8 mouse cellular contexts compared by ENCODE assay signal in the genomic region with DNA sequence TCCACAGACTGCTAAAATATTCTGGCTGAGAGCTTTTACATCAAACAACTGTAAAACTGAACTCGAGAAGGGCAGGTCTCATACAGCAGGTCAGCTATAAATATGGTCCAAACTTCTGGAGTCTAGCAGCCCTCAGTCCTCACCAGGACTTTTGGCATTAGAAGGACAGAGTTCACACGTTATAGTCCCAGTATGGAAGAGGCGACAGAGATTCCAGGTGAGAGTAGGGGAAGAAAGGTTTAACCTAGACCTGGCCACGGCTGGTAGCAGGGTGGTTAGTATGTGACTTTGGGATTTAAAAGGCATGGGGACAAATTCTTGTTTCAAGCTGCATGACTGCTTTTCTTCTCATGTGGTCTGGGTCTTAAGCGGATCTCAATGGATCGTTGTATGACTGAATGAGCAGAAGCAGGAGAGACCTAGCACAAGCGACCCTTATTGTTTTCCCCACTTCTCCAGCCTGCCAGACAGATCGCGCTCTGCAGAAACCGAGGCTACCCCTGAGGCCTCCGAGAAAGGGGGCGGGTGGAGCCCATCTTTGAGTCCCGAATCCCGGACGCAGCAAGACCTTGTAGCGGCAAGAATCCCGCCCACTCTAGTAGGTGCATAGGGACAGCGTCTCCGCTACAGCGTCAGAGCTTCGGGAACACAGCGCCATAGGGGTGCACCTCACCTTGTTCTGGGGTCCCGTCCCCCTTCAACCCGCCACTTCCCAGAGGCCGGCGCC. TPM values are rescaled to one million over a fixed set of nuclear protein-coding genes. Genes with fewer than 3 reads are reported as not detected.
A peak's percentile ranks its signal among the peaks of the same experiment; 100 is the strongest.
DNase-seq lines count a peak whose midpoint lies in the region; ATAC-seq lines count a peak whose summit lies in the region.

No protein-coding gene starts in this region.

- WGBS in kidney, embryonic 16.5 days: under 1% methylated on average over 26 of the region's 26 CpGs

- peak overlapping the region; percentile 75 for H3K9ac ChIP-seq in kidney, embryonic 16.5 days (replicated peaks; ENCODE audit: low read length)

- no peaks in the 10 kb centered on the region for H3K9me3 ChIP-seq in kidney, embryonic 16.5 days (ENCODE audit: low read length)

- peak overlapping the region; percentile 89 for H3K27ac ChIP-seq in kidney, embryonic 16.5 days (ENCODE audit: low read length)

- H3K4me2 ChIP-seq in kidney, embryonic 16.5 days (replicated peaks; ENCODE audit: low read depth, low read length): peak overlapping the region; percentile 72

- peak; percentile 72 for ATAC-seq in kidney, embryonic 16.5 days (ENCODE audit: low FRiP score, low TSS enrichment)
- ATAC-seq in granulocyte monocyte progenitor cell, adult 5-6 weeks (replicated peaks; ENCODE audit: poor library complexity, severe bottlenecking): peak; percentile 48
- 0 out of 2 replicates have a peak, but pooled peaks have one; percentile 3 for ATAC-seq in megakaryocyte-erythroid progenitor cell, adult 5-6 weeks (replicated peaks; ENCODE audit: low FRiP score, low TSS enrichment, poor library complexity, severe bottlenecking)

- DNase-seq in kidney, postnatal 4 days: no peak
- peak; percentile 34 for DNase-seq in WW6 (ENCODE audit: low read depth, low spot score)
- no peak for DNase-seq in thymus, postnatal 36 days
- DNase-seq in right cerebral cortex, adult 2 months (ENCODE audit: low spot score in 2 of 2): no peak
- no peak for DNase-seq in kidney, adult 9 months

- peaks cover 51% of the 10 kb centered on the region for H3K4me1 ChIP-seq in kidney, embryonic 16.5 days (ENCODE audit: insufficient read depth, low read length)

- peak overlapping the region; percentile 74 for H3K4me3 ChIP-seq in kidney, embryonic 16.5 days (ENCODE audit: low read length)

- peaks cover 5% of the 10 kb centered on the region; the same call in 1 of the 2 replicates for H3K36me3 ChIP-seq in kidney, embryonic 16.5 days (ENCODE audit: insufficient read depth, low read length)

- no peaks in the 10 kb centered on the region for H3K27me3 ChIP-seq in kidney, embryonic 16.5 days (ENCODE audit: insufficient read depth, low read length)

RNA-seq across cellular contexts. Expression of a gene that starts 0.4 kb away (rescaled TPM):
- 108 and 113 TPM in 2 replicates for polyA plus RNA-seq in kidney, embryonic 16.5 days (2015; fragmentation: Nextera tagmentation; extraction: Ambion mirVana)
- 25.4 and 34.6 TPM in 2 replicates for total RNA-seq in granulocyte monocyte progenitor cell, adult 5-6 weeks (2014; fragmentation: Nextera tagmentation)
- 14.8 and 16.3 TPM in 2 replicates for total RNA-seq in granulocyte monocyte progenitor cell, adult 5-6 weeks (2017)
- total RNA-seq in megakaryocyte-erythroid progenitor cell, adult 5-6 weeks (2014; fragmentation: Nextera tagmentation): 310 and 320 TPM in 2 replicates
- total RNA-seq in megakaryocyte-erythroid progenitor cell, adult 5-6 weeks (2017): 64.9 and 137 TPM in 2 replicates

RNA-seq across cellular contexts. Expression of a gene that starts 5.6 kb away (rescaled TPM):
- 97.0 and 102 TPM in 2 replicates for polyA plus RNA-seq in kidney, embryonic 16.5 days (2015; fragmentation: Nextera tagmentation; extraction: Ambion mirVana)
- 63.7 and 69.6 TPM in 2 replicates for total RNA-seq in granulocyte monocyte progenitor cell, adult 5-6 weeks (2014; fragmentation: Nextera tagmentation)
- 72.0 and 76.7 TPM in 2 replicates for total RNA-seq in granulocyte monocyte progenitor cell, adult 5-6 weeks (2017)
- 84.0 and 122 TPM in 2 replicates for total RNA-seq in megakaryocyte-erythroid progenitor cell, adult 5-6 weeks (2014; fragmentation: Nextera tagmentation)
- total RNA-seq in megakaryocyte-erythroid progenitor cell, adult 5-6 weeks (2017): 135 and 144 TPM in 2 replicates

RNA-seq across cellular contexts. Expression of a gene that starts 5.9 kb away (rescaled TPM):
- polyA plus RNA-seq in kidney, embryonic 16.5 days (2015; fragmentation: Nextera tagmentation; extraction: Ambion mirVana): 0.49 and 0.67 TPM in 2 replicates
- not detected in 2 replicates for total RNA-seq in granulocyte monocyte progenitor cell, adult 5-6 weeks (2014; fragmentation: Nextera tagmentation)
- 0.72 TPM in 1 of 2 replicates, not detected in the other for total RNA-seq in granulocyte monocyte progenitor cell, adult 5-6 weeks (2017)
- total RNA-seq in megakaryocyte-erythroid progenitor cell, adult 5-6 weeks (2014; fragmentation: Nextera tagmentation): not detected in 2 replicates
- total RNA-seq in megakaryocyte-erythroid progenitor cell, adult 5-6 weeks (2017): not detected in 2 replicates

RNA-seq across cellular contexts. Expression of a gene that starts 16.0 kb away (rescaled TPM):
- polyA plus RNA-seq in kidney, embryonic 16.5 days (2015; fragmentation: Nextera tagmentation; extraction: Ambion mirVana): 17.3 and 20.6 TPM in 2 replicates
- 0.23 and 4.2 TPM in 2 replicates for total RNA-seq in granulocyte monocyte progenitor cell, adult 5-6 weeks (2014; fragmentation: Nextera tagmentation)
- 0.43 TPM in 1 of 2 replicates, not detected in the other for total RNA-seq in granulocyte monocyte progenitor cell, adult 5-6 weeks (2017)
- total RNA-seq in megakaryocyte-erythroid progenitor cell, adult 5-6 weeks (2014; fragmentation: Nextera tagmentation): 2.0 and 4.8 TPM in 2 replicates
- total RNA-seq in megakaryocyte-erythroid progenitor cell, adult 5-6 weeks (2017): 2.8 and 3.9 TPM in 2 replicates

RNA-seq across cellular contexts. Expression of a gene that starts 39.4 kb away (rescaled TPM):
- 25.9 and 28.3 TPM in 2 replicates for polyA plus RNA-seq in kidney, embryonic 16.5 days (2015; fragmentation: Nextera tagmentation; extraction: Ambion mirVana)
- not detected in 2 replicates for total RNA-seq in granulocyte monocyte progenitor cell, adult 5-6 weeks (2014; fragmentation: Nextera tagmentation)
- total RNA-seq in granulocyte monocyte progenitor cell, adult 5-6 weeks (2017): 0.43 TPM in 1 of 2 replicates, not detected in the other
- total RNA-seq in megakaryocyte-erythroid progenitor cell, adult 5-6 weeks (2014; fragmentation: Nextera tagmentation): not detected in 2 replicates
- total RNA-seq in megakaryocyte-erythroid progenitor cell, adult 5-6 weeks (2017): 0.09 and 1.0 TPM in 2 replicates

Comparison
In these comparisons a context has a peak if more than half of its experiments do, and no peak if none do; other contexts are left out.
1. ATAC-seq: peak in every context shown above with its lines; median percentile 72 in kidney, embryonic 16.5 days; 48 in granulocyte monocyte progenitor cell, adult 5-6 weeks; 3 in megakaryocyte-erythroid progenitor cell, adult 5-6 weeks.